Mouse (Mus musculus) spleen, postnatal 4 days (tissue): ENCODE results near the gene Tma7.

ENCODE experiments used
- DNase-seq, 2 experiments: peaks; one replicate each; pipeline ENCODE4 v3.0.0; 2022; ENCODE audit warnings: low spot score in 2 of 2

Tma7 gene

GRCm38 (mm10) chr9:109102541-109102940, 20.2 kb upstream of the Tma7 start:
- no peak for DNase-seq

- DNase-seq = no peak
These were observed 19.6 kb upstream of the Tma7 start for GRCm38 (mm10) chr9:109101933-109102445.

- no peak for DNase-seq
These were observed 18.0 kb upstream of the Tma7 start for GRCm38 (mm10) chr9:109100307-109100928.

GRCm38 (mm10) chr9:109098969-109099368, 16.6 kb upstream of the Tma7 start:
- DNase-seq = no peak

GRCm38 (mm10) chr9:109098366-109098765, 16.0 kb upstream of the Tma7 start:
- DNase-seq = no peak

- no peak for DNase-seq
These were observed 15.4 kb upstream of the Tma7 start for GRCm38 (mm10) chr9:109097831-109098230.

GRCm38 (mm10) chr9:109097291-109097690, 14.9 kb upstream of the Tma7 start:
- no peak for DNase-seq

GRCm38 (mm10) chr9:109096856-109097255, 14.5 kb upstream of the Tma7 start:
- DNase-seq = no peak

- DNase-seq = no peak
These were observed 13.9 kb upstream of the Tma7 start for GRCm38 (mm10) chr9:109096251-109096661.

- no peak for DNase-seq
These were observed 13.0 kb upstream of the Tma7 start, which contains the start of gene Plxnb1 for GRCm38 (mm10) chr9:109095137-109095982. Gene Plxnb1, plus strand, starts transcription at chr9:109095389.

- DNase-seq = no peak
These were observed 12.3 kb upstream of the Tma7 start for GRCm38 (mm10) chr9:109094553-109095136.

- DNase-seq = no peak
These were observed 11.6 kb upstream of the Tma7 start for GRCm38 (mm10) chr9:109093786-109094552.

GRCm38 (mm10) chr9:109092799-109093198, 10.4 kb upstream of the Tma7 start:
- DNase-seq = no peak

GRCm38 (mm10) chr9:109091802-109092201, 9.4 kb upstream of the Tma7 start:
- no peak for DNase-seq

GRCm38 (mm10) chr9:109090446-109090845, 8.1 kb upstream of the Tma7 start:
- DNase-seq = no peak

GRCm38 (mm10) chr9:109087987-109088386, 5.6 kb upstream of the Tma7 start:
- no peak for DNase-seq

- no peak for DNase-seq
These were observed 2.5 kb upstream of the Tma7 start for GRCm38 (mm10) chr9:109084922-109085321.

- DNase-seq = no peak
These were observed 651 bp downstream of the Tma7 start for GRCm38 (mm10) chr9:109081749-109082123.

GRCm38 (mm10) chr9:109080516-109080915, 1.9 kb downstream of the Tma7 start:
- no peak for DNase-seq

GRCm38 (mm10) chr9:109073661-109074573, 8.5 kb downstream of the Tma7 start, which contains the start of gene Atrip:
Gene Atrip, minus strand, starts transcription at chr9:109074124.
- peak; percentile 88 to 96 for DNase-seq
